Mouse (Mus musculus): ENCODE results near the gene Ttc28. TPM values are rescaled to one million over a fixed set of nuclear protein-coding genes. Genes with fewer than 3 reads are reported as not detected.

Gene Ttc28
- polyA plus RNA-seq, 1 experiment from 2014 or later, result 13.5 TPM

- WGBS, result 19% methylated on average over 6 of the region's 6 CpGs
- no peaks in the 10 kb centered on the region for H3K27me3 ChIP-seq (ENCODE audit: control insufficient read depth, insufficient read depth, low read length)
- H3K36me3 ChIP-seq (ENCODE audit: control insufficient read depth, insufficient read depth, low read length), result no peaks in the 10 kb centered on the region
- H3K9me3 ChIP-seq (ENCODE audit: control insufficient read depth, low read length), result no peaks in the 10 kb centered on the region
- H3K4me3 ChIP-seq (ENCODE audit: low read depth, low read length), result no peak overlapping the region
- DNase-seq (ENCODE audit: low spot score, missing footprints), result no peak
- ATAC-seq (ENCODE audit: low FRiP score), result no peak
- H3K4me1 ChIP-seq (ENCODE audit: control insufficient read depth, insufficient read depth, low read length), result peaks cover 13% of the 10 kb centered on the region
- no peak overlapping the region for H3K4me2 ChIP-seq
- H3K27ac ChIP-seq (ENCODE audit: low read depth, low read length), result no peak overlapping the region
- no peak overlapping the region for H3K9ac ChIP-seq (ENCODE audit: low read length)
Measured at GRCm38 (mm10) chr5:111111378-111111777, 231.8 kb downstream of the Ttc28 start.

- no peak for DNase-seq (ENCODE audit: low spot score, missing footprints)
- WGBS, result 91% methylated on average over 7 of the region's 7 CpGs
- peaks cover 13% of the 10 kb centered on the region for H3K4me1 ChIP-seq (ENCODE audit: control insufficient read depth, insufficient read depth, low read length)
Measured at GRCm38 (mm10) chr5:111113183-111113582, 233.6 kb downstream of the Ttc28 start.

GRCm38 (mm10) chr5:111113694-111114375 is 234.2 kb downstream of the Ttc28 start:
- H3K27ac ChIP-seq (ENCODE audit: low read depth, low read length), result no peak overlapping the region
- no peaks in the 10 kb centered on the region for H3K27me3 ChIP-seq (ENCODE audit: control insufficient read depth, insufficient read depth, low read length)
- no peak for DNase-seq (ENCODE audit: low spot score, missing footprints)
- H3K4me1 ChIP-seq (ENCODE audit: control insufficient read depth, insufficient read depth, low read length), result peaks cover 13% of the 10 kb centered on the region
- no peaks in the 10 kb centered on the region for H3K36me3 ChIP-seq (ENCODE audit: control insufficient read depth, insufficient read depth, low read length)
- H3K4me2 ChIP-seq, result no peak overlapping the region
- H3K9ac ChIP-seq (ENCODE audit: low read length), result no peak overlapping the region
- whole genome bisulfite sequencing, result 85% methylated on average over 8 of the region's 8 CpGs
- no peak for ATAC-seq (ENCODE audit: low FRiP score)
- H3K4me3 ChIP-seq (ENCODE audit: low read depth, low read length), result no peak overlapping the region
- no peaks in the 10 kb centered on the region for H3K9me3 ChIP-seq (ENCODE audit: control insufficient read depth, low read length)

More at GRCm38 (mm10) chr5:111113183-111113582, 233.6 kb downstream of the Ttc28 start:
- H3K4me3 ChIP-seq (ENCODE audit: low read depth, low read length), result no peak overlapping the region
- no peaks in the 10 kb centered on the region for H3K9me3 ChIP-seq (ENCODE audit: control insufficient read depth, low read length)
- no peak overlapping the region for H3K4me2 ChIP-seq
- ATAC-seq (ENCODE audit: low FRiP score), result no peak
- no peaks in the 10 kb centered on the region for H3K27me3 ChIP-seq (ENCODE audit: control insufficient read depth, insufficient read depth, low read length)
- no peaks in the 10 kb centered on the region for H3K36me3 ChIP-seq (ENCODE audit: control insufficient read depth, insufficient read depth, low read length)
- no peak overlapping the region for H3K9ac ChIP-seq (ENCODE audit: low read length)
- no peak overlapping the region for H3K27ac ChIP-seq (ENCODE audit: low read depth, low read length)

GRCm38 (mm10) chr5:111114597-111114996 is 235.0 kb downstream of the Ttc28 start:
- no peak overlapping the region for H3K4me2 ChIP-seq
- H3K36me3 ChIP-seq (ENCODE audit: control insufficient read depth, insufficient read depth, low read length), result no peaks in the 10 kb centered on the region
- no peak overlapping the region for H3K9ac ChIP-seq (ENCODE audit: low read length)
- 86% methylated on average over 10 of the region's 10 CpGs for WGBS
- no peaks in the 10 kb centered on the region for H3K27me3 ChIP-seq (ENCODE audit: control insufficient read depth, insufficient read depth, low read length)
- H3K9me3 ChIP-seq (ENCODE audit: control insufficient read depth, low read length), result no peaks in the 10 kb centered on the region
- DNase-seq (ENCODE audit: low spot score, missing footprints) (no peak), ATAC-seq (ENCODE audit: low FRiP score) (no peak)
- H3K27ac ChIP-seq (ENCODE audit: low read depth, low read length), result no peak overlapping the region
- H3K4me3 ChIP-seq (ENCODE audit: low read depth, low read length), result no peak overlapping the region
- H3K4me1 ChIP-seq (ENCODE audit: control insufficient read depth, insufficient read depth, low read length), result peaks cover 13% of the 10 kb centered on the region

GRCm38 (mm10) chr5:111115519-111116350 is 236.1 kb downstream of the Ttc28 start:
- Histone ChIP-seq H3K4me1 (ENCODE audit: control insufficient read depth, insufficient read depth, low read length) (peaks cover 13% of the 10 kb centered on the region), H3K36me3 (ENCODE audit: control insufficient read depth, insufficient read depth, low read length) (no peaks in the 10 kb centered on the region), H3K4me3 (ENCODE audit: low read depth, low read length) (no peak overlapping the region), H3K27me3 (ENCODE audit: control insufficient read depth, insufficient read depth, low read length) (no peaks in the 10 kb centered on the region), H3K4me2 (no peak overlapping the region), H3K9me3 (ENCODE audit: control insufficient read depth, low read length) (no peaks in the 10 kb centered on the region), H3K9ac (ENCODE audit: low read length) (no peak overlapping the region), H3K27ac (ENCODE audit: low read depth, low read length) (no peak overlapping the region)
- DNase-seq (ENCODE audit: low spot score, missing footprints), result no peak
- no peak for ATAC-seq (ENCODE audit: low FRiP score)
- WGBS, result 67% methylated on average over 15 of the region's 15 CpGs

- Histone ChIP-seq H3K9me3 (ENCODE audit: control insufficient read depth, low read length) (no peaks in the 10 kb centered on the region), H3K4me1 (ENCODE audit: control insufficient read depth, insufficient read depth, low read length) (peaks cover 14% of the 10 kb centered on the region), H3K27me3 (ENCODE audit: control insufficient read depth, insufficient read depth, low read length) (no peaks in the 10 kb centered on the region), H3K4me3 (ENCODE audit: low read depth, low read length) (no peak overlapping the region), H3K9ac (ENCODE audit: low read length) (no peak overlapping the region), H3K4me2 (no peak overlapping the region), H3K27ac (ENCODE audit: low read depth, low read length) (no peak overlapping the region), H3K36me3 (ENCODE audit: control insufficient read depth, insufficient read depth, low read length) (no peaks in the 10 kb centered on the region)
- DNase-seq (ENCODE audit: low spot score, missing footprints) (peak; percentile 74), ATAC-seq (ENCODE audit: low FRiP score) (no peak)
- 76% methylated on average over 3 of the region's 3 CpGs for WGBS
Measured at GRCm38 (mm10) chr5:111119805-111120204, 240.2 kb downstream of the Ttc28 start.

GRCm38 (mm10) chr5:111120298-111120697 is 240.7 kb downstream of the Ttc28 start:
- H3K27me3 ChIP-seq (ENCODE audit: control insufficient read depth, insufficient read depth, low read length), result no peaks in the 10 kb centered on the region
- no peaks in the 10 kb centered on the region for H3K36me3 ChIP-seq (ENCODE audit: control insufficient read depth, insufficient read depth, low read length)
- no peak overlapping the region for H3K4me3 ChIP-seq (ENCODE audit: low read depth, low read length)
- H3K9me3 ChIP-seq (ENCODE audit: control insufficient read depth, low read length), result no peaks in the 10 kb centered on the region
- no peak overlapping the region for H3K9ac ChIP-seq (ENCODE audit: low read length)
- WGBS, result 86% methylated on average over 7 of the region's 7 CpGs
- peak; percentile 68 for DNase-seq (ENCODE audit: low spot score, missing footprints)
- no peak overlapping the region for H3K4me2 ChIP-seq
- ATAC-seq (ENCODE audit: low FRiP score), result no peak
- peaks cover 13% of the 10 kb centered on the region for H3K4me1 ChIP-seq (ENCODE audit: control insufficient read depth, insufficient read depth, low read length)
- no peak overlapping the region for H3K27ac ChIP-seq (ENCODE audit: low read depth, low read length)

- no peak overlapping the region for H3K4me3 ChIP-seq (ENCODE audit: low read depth, low read length)
- 66% methylated on average over 10 of the region's 10 CpGs for WGBS
- H3K36me3 ChIP-seq (ENCODE audit: control insufficient read depth, insufficient read depth, low read length), result no peaks in the 10 kb centered on the region
- DNase-seq (ENCODE audit: low spot score, missing footprints) (peak; percentile 72), ATAC-seq (ENCODE audit: low FRiP score) (no peak)
- no peak overlapping the region for H3K4me2 ChIP-seq
- H3K27me3 ChIP-seq (ENCODE audit: control insufficient read depth, insufficient read depth, low read length), result no peaks in the 10 kb centered on the region
- H3K9me3 ChIP-seq (ENCODE audit: control insufficient read depth, low read length), result no peaks in the 10 kb centered on the region
- H3K9ac ChIP-seq (ENCODE audit: low read length), result no peak overlapping the region
- peaks cover 10% of the 10 kb centered on the region for H3K4me1 ChIP-seq (ENCODE audit: control insufficient read depth, insufficient read depth, low read length)
- no peak overlapping the region for H3K27ac ChIP-seq (ENCODE audit: low read depth, low read length)
Measured at GRCm38 (mm10) chr5:111120705-111121420, 241.3 kb downstream of the Ttc28 start.

Data from midbrain, embryonic 11.5 days (tissue).